Mouse (Mus musculus) forebrain, postnatal 0 days (tissue): Measurements from ENCODE around the gene Slc16a13. TPM values are rescaled to one million over a fixed set of nuclear protein-coding genes. Genes with fewer than 3 reads are reported as not detected.

ENCODE experiments used
- ATAC-seq: fragments of 200-750 bp; cut with Nextera tagmentation; 2 replicates; pipeline ENCODE4 v1.8.0; 2017; ENCODE audit warnings: mild to moderate bottlenecking, moderate library complexity
- DNase-seq: peaks from one replicate; pipeline ENCODE4 v3.0.0-alpha.2; 2015
- H3K27ac ChIP-seq: fragments of 300-500 bp; sonication (generic); 2 replicates; pipeline ENCODE4 v1.5.1; 2014; ENCODE audit warnings: low read depth, mild to moderate bottlenecking, antibody characterized with exemption, low read length, moderate library complexity, mixed read lengths
- H3K27me3 ChIP-seq: fragments of 300-500 bp; sonication (generic); 2 replicates; pipeline ENCODE4 v1.6.1; 2014; ENCODE audit warnings: mild to moderate bottlenecking, low read length, mixed read lengths; ENCODE audit not compliant: insufficient read depth
- H3K36me3 ChIP-seq: fragments of 300-500 bp; sonication (generic); 2 replicates; pipeline ENCODE4 v1.6.1; 2014; ENCODE audit warnings: mild to moderate bottlenecking, moderate library complexity; ENCODE audit not compliant: insufficient read depth
- H3K4me1 ChIP-seq: fragments of 300-500 bp; sonication (generic); 2 replicates; pipeline ENCODE4 v1.6.1; 2014; ENCODE audit warnings: antibody characterized with exemption; ENCODE audit not compliant: insufficient read depth
- H3K4me2 ChIP-seq: fragments of 300-500 bp; sonication (generic); 2 replicates; pipeline ENCODE4 v1.6.1; 2014; ENCODE audit warnings: low read depth, mild to moderate bottlenecking, moderate library complexity
- H3K4me3 ChIP-seq: fragments of 300-500 bp; sonication (generic); 2 replicates; pipeline ENCODE4 v1.5.1; 2014; ENCODE audit warnings: low read depth, low read length, mixed read lengths
- H3K9ac ChIP-seq: fragments of 300-500 bp; sonication (generic); 2 replicates; pipeline ENCODE4 v1.6.1; 2014; ENCODE audit warnings: mild to moderate bottlenecking
- H3K9me3 ChIP-seq: fragments of 300-500 bp; sonication (generic); 2 replicates; pipeline ENCODE4 v1.6.1; 2016; ENCODE audit warnings: low read length
- CTCF ChIP-seq: sonication (generic); IDR thresholded peaks from 2 replicates; pipeline ENCODE4 v1.5.1; 2016; ENCODE audit warnings: antibody characterized with exemption, control low read depth, low read depth
- WGBS: fragments of 180-500 bp; shearing (Covaris S2); extraction: QIAGEN DNeasy Blood & Tissue Kit; methylation state at CpG from one replicate; pipeline ENCODE4 v1.1.7; 2014; 5-methylcytosine and 5-hydroxymethylcytosine counted together
- polyA plus RNA-seq: library from polyadenylated mRNA; unstranded; fragments of >200 nt; fragmentation: Nextera tagmentation; extraction: Ambion mirVana; gene quantifications from 2 replicates; pipeline ENCODE4 v1.2.1, GENCODE M21; 2015
- total RNA-seq: library from RNA; depleted of rRNA; stranded (reverse); fragments of >200 nt; gene quantifications from 2 replicates; pipeline ENCODE4 v1.2.3, GENCODE M21; 2014

The Slc16a13 gene
- total and polyA plus RNA-seq, 2 experiments from 2014 or later, result 9.6 to 10.9 TPM

- DNase-seq, result no peak
- no peaks in the 10 kb centered on the region for H3K4me1 ChIP-seq
- H3K27ac ChIP-seq, result no peak overlapping the region
- H3K4me3 ChIP-seq, result no peak overlapping the region
- H3K9ac ChIP-seq, result no peak overlapping the region
- no peak for ATAC-seq
- 85% methylated on average over 8 of the region's 8 CpGs for WGBS
- H3K4me2 ChIP-seq, result no peak overlapping the region
- peaks cover 36% of the 10 kb centered on the region for H3K27me3 ChIP-seq
- no peaks in the 10 kb centered on the region for H3K9me3 ChIP-seq
- H3K36me3 ChIP-seq, result no peaks in the 10 kb centered on the region
- no peak for TF ChIP-seq CTCF
Observed at GRCm38 (mm10) chr11:70251853-70252252, 31.0 kb upstream of the Slc16a13 start.

- H3K4me3 ChIP-seq, result no peak overlapping the region
- H3K4me1 ChIP-seq, result no peaks in the 10 kb centered on the region
- TF ChIP-seq CTCF, result no peak
- no peak overlapping the region for H3K4me2 ChIP-seq
- ATAC-seq (no peak), DNase-seq (no peak)
- H3K36me3 ChIP-seq, result no peaks in the 10 kb centered on the region
- no peak overlapping the region for H3K9ac ChIP-seq
- H3K27me3 ChIP-seq, result peaks cover 28% of the 10 kb centered on the region
- 77% methylated on average over 11 of the region's 11 CpGs for WGBS
- H3K9me3 ChIP-seq, result no peaks in the 10 kb centered on the region
- no peak overlapping the region for H3K27ac ChIP-seq
Observed at GRCm38 (mm10) chr11:70250150-70250549, 29.3 kb upstream of the Slc16a13 start.

- Histone ChIP-seq H3K4me2 (no peak overlapping the region), H3K4me3 (no peak overlapping the region), H3K27me3 (peaks cover 2% of the 10 kb centered on the region), H3K4me1 (no peaks in the 10 kb centered on the region), H3K27ac (no peak overlapping the region), H3K9ac (no peak overlapping the region), H3K36me3 (no peaks in the 10 kb centered on the region), H3K9me3 (no peaks in the 10 kb centered on the region)
- 57% methylated on average over 9 of the region's 9 CpGs for WGBS
- DNase-seq (peak; percentile 69), ATAC-seq (no peak)
- peak; percentile 81 for TF ChIP-seq CTCF
Observed at GRCm38 (mm10) chr11:70247136-70247845, 26.4 kb upstream of the Slc16a13 start.

- Histone ChIP-seq H3K4me3 (no peak overlapping the region), H3K36me3 (no peaks in the 10 kb centered on the region), H3K4me2 (no peak overlapping the region), H3K27me3 (no peaks in the 10 kb centered on the region), H3K4me1 (peaks cover 12% of the 10 kb centered on the region; the same call in 1 of the 2 replicates), H3K9ac (no peak overlapping the region), H3K9me3 (no peaks in the 10 kb centered on the region), H3K27ac (no peak overlapping the region)
- TF ChIP-seq CTCF, result no peak
- DNase-seq (no peak), ATAC-seq (no peak)
- 71% methylated on average over 11 of the region's 11 CpGs for WGBS
Observed at GRCm38 (mm10) chr11:70242591-70242990, 21.7 kb upstream of the Slc16a13 start.

DNA sequence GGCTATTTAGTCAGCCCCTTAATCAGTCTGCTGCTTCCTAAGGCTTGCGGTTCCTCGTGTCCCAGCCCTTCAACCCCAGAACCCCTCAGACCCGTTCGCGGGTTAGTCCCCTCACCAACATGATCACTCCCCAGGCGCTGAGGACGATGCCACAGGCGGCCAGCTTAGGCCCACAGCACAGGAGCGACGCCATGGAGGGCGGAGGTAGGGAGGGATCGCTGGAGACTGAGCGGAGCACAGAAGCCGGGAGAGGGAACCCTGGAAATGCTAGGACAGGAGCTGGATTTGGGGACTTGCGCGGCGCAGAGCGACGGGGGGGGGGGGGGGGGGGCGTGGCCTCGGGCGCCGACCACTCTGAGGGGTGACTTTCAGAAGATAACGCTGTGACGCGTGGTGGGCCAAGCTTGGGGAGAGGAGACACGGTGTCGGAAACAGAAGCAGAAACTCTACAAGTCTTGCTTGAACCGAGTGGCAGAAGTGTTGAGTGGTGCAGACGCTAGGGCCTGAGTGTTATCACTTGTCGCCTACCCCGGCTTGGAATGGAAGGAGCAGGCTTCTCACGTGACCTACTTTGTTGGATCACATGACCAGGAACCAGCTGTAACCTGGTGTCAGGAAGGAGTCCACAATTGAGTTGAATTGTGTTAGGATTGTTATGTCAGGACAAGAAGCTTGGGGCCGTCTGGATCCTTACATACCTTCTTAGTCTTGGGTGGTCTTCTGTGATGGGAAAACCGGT lies 18.8 kb upstream of the Slc16a13 start, which contains the start of the genes Gm21988 and Rnasek:
Gene Gm21988, minus strand, starts transcription at position 290 of the 739 bp plus-strand sequence.
Gene Rnasek, minus strand, starts transcription at position 302 of the 739 bp plus-strand sequence.
- Histone ChIP-seq H3K36me3 (peaks cover 12% of the 10 kb centered on the region), H3K27me3 (no peaks in the 10 kb centered on the region), H3K9ac (peak within 1 kb of the TSS; percentile 92), H3K27ac (peak within 1 kb of the TSS; percentile 96), H3K4me1 (peaks cover 22% of the 10 kb centered on the region; the same call in 1 of the 2 replicates), H3K9me3 (no peaks in the 10 kb centered on the region), H3K4me3 (peak within 1 kb of the TSS; percentile 98), H3K4me2 (peak within 1 kb of the TSS; percentile 97)
- ATAC-seq (peak; percentile 55), DNase-seq (peak; percentile 95)
- under 1% methylated on average over 34 of the region's 35 CpGs for WGBS
- TF ChIP-seq CTCF, result no peak

GRCm38 (mm10) chr11:70238591-70239440 lies 18.0 kb upstream of the Slc16a13 start:
- Histone ChIP-seq H3K36me3 (peaks cover 18% of the 10 kb centered on the region), H3K27me3 (no peaks in the 10 kb centered on the region), H3K27ac (peak overlapping the region; percentile 96), H3K9me3 (no peaks in the 10 kb centered on the region), H3K4me2 (peak overlapping the region; percentile 97), H3K4me1 (peaks cover 22% of the 10 kb centered on the region; the same call in 1 of the 2 replicates), H3K4me3 (peak overlapping the region; percentile 98), H3K9ac (peak overlapping the region; percentile 92)
- DNase-seq, result no peak
- no peak for TF ChIP-seq CTCF
- 11% methylated on average over 23 of the region's 23 CpGs for WGBS
- ATAC-seq, result peak; percentile 5; the same call in 1 of the 2 replicates
